Mouse (Mus musculus): Measurements from ENCODE around the gene Rpia.
"Not testable (repeated sequence)": the region's sequence is repeated elsewhere in the genome, so short reads cannot be mapped to it uniquely, and the experiment has no call there.

The Rpia gene

DNA sequence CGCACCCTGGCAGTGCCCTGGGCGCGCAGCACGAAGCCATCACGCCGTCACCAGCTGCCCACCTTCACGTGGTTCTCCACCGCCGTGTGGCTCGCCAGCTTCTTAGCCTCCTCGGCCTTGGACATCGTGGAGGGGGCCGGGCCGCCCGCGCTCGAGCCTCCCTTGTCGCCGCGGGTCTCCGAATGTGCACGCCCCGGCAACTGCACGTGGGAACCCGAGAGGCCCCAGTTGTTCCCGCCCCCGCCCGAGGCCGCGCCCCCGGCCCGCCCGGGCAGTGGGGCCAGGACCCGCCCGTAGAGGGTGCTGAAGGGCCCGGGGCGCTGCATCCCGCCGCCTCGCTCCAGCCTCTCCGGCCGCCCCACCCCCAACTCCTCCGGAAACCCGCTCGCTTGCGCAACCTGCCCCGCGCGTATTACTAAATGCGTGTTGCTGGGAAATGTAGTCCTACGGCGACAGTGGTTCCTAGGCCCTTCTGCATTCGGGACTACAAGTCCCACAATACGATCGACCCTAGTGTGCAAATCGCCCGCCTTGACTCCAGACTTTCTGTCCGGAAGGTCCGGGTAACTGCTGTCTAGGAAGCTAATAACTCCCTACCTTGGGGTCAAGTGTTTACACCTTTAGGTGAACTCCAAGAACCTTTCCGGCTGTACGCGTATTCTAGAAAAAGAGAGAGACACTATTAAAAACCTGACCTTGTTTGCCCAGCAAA, at the start of gene Rpia:
TSS of gene Rpia (minus strand) at position 409 of the 712 bp plus-strand sequence.
- peak; percentile 98 for DNase-seq

DNA sequence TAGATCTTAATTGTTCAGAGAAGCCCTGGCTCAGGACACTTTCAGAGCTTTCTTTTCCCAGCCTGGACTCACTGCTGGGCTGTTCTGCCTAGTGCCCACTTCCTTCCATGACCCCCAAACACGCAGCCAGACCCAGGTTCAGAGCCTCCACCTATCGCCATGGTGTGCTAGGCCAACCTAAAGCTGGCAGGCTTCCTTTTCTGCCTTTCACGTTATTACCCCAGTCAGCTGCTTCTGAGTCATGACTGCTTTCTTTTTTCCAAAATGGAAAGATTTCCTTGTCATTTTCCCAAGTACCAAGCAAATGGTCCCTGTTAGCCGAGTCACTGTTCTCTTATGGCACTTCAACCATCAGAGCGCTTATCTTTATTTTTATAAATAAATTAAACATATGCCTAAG, 48.2 kb upstream of the Rpia start:
- DNase-seq, result no peak

DNA sequence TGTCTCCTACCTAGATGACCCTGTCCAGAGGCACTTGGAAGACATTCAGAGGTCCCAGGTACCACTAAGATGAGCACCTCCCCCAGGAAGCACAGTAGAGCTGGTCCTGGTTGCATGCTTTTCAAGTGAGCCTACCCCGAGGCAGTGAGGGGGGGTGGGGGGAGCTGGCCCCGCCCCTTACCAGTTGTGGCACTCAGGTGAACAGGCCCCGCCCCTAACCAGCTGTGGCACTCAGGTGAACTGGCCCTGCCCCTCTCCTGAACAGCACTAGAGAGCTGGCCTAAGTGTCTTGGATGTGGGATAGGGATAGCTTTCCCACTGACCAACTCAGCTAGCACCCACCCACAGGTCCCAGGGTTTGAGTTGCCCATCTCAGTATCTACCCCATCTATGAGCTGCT, 46.5 kb upstream of the Rpia start:
- no peak for DNase-seq

DNA sequence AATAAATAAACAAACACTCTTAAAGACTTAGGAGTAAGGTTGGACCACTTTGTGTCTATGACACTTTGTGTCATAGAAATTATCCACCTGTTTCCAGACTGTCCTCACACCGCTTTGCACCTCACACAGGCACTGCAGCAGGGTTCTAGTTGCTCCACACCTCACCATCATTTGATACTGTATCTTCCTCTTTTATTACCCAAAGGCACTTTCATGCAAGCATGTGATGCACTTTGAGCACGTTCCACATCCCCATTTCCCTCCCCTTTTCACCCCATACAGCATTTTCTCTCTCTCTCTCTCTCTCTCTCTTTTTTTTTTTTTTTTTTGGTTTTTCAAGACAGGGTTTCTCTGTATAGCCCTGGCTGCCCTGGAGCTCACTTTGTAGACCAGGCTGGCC, 45.3 kb upstream of the Rpia start:
- DNase-seq, result no peak

DNA sequence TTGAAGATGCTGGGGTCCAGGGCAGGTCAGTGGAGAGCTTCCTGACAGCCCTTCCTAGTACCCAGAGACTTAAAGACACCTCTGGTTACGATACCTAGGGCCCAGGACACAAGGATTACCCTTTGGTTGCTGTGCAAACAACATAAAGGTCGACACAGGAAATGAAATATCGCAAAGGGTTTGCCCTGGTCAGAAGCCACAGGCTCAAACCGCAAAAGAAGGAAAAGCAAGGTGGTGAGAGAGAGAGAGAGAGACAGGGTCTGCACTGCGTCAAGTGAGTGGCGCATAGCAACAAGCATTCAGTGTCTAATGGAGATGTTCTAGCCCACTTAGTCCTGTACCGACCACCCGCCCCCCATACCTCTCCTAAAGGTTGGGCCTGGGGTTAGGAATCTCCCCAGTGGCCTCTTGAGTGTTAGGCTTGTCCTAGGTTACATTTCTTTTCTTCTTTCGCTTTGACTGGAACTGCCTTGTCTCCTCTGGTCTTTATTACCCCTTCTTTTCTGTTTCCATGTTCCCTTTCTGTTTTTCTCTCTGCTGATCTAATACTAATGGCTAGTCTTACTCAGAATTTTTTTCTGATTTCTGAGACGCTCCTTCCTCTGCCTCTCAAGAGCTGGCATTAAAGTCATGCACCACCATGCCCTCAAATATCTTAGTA, 39.3 kb upstream of the Rpia start:
- DNase-seq, result no peak

DNA sequence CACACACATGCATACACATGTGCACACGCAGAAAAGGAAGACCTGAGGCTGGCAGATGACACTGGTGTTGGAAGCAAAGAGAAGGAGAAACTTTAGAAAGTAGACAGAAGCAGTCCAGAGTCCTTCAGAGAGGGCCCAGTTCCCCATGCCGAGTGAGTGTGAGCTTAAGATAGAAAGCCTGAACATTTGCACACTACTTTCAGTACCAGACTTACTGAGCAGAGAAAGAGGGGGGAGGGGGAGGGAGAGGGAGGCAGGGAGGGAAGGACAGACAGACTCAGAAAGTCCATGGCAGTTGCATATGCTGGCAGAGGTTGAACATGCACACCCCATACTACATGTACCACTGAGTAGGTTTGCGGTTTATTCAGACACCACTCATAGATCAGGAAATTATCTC, 38.5 kb upstream of the Rpia start:
- DNase-seq, result no peak

DNA sequence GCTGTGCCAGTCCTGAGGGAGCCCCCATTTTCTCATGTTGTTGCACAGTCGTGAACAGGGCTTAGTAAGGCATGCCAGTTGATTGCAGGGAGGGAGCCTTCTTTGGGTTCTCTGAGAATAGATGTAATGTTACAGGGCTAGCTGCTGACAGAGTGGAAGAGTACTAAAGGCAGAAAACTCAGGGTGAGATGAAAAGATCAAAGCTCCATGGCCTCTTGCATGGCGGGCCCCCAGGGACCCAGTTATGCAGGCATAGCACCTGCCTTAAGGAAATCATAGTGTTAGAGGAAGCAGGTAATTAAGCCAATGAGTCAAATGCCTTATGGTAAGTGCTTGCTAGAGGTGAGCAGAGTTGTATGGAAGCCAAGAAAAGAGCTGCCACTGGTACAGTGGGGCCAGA, 37.4 kb upstream of the Rpia start:
- DNase-seq, result no peak

DNA sequence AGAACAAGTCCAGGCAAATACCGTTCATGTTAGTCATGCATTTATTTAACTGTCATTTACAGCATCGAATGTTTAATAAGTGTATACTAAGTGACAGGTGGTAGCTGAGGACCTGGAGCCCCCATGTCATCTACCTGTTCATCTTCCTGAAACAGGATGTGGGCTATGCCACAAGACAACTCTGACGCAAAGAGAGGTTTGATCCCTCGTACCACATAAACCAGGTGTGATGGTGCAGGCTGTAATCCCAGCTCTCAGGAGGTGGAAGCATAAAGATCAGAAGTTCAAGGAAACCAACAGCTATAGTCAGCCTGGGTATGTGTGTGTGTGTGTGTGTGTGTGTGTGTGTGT, 32.9 kb upstream of the Rpia start:
- DNase-seq, result no peak

DNA sequence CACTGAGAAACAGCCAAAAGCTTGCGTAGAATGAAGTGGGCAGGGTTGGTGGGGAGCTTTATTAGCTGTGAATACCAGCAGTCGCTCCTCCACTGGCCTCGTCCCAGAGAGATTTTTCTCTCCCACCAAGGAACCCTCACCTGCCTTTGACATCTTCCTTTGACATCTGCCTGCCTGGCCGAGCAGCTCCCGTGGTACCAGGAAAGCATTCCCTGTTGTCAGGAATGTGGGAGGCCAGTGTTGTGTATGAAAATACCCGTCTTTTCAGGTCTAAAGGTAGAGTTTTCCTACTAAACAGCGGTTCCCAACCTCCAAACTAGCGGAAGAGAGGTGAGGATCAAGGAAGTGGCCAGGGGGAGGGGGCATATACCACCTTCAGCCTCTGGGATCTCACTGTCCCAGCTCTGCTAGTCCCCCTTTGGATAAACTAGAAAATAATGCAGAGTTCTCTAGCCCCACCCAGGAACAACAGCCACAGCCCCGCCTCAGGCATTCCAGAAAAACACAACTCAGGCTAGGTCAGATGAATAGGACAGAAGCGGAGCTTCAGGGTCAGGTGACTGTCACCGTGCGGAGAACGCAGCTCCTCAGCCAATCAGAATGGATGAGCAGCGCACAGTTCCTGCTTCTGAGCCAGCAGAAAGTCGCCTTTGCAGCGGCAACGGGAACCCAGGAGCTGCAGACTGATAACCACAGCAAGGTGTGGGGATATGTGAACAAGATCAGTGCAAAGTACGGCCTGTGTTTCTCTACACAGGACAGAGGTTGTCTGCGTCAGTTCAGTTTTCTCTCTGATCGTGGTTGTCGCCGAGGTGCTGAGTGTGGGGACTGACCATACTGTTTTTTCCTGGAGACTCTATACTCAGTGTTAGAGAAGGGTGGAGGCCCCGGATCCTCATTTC, 32.3 kb upstream of the Rpia start:
- DNase-seq, result peak; percentile 85

DNA sequence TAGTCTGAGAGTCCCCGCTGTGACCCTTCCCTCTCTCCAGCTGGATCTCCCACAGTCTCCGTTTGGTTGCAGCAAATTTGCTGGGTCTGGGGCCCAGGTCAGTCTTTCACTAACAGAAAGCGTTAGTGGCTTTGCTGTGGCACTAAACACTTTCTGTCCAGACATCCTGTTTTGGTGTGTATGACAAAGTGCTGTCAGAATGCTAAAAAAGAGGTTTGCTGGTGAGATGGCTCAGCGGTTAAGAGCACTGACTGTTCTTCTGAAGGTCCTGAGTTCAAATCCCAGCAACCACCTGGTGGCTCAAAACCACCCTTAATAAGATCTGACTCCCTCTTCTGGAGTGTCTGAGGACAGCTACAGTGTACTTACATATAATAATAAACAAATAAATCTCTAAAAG, 31.2 kb upstream of the Rpia start:
- not testable (repeated sequence) for DNase-seq

DNA sequence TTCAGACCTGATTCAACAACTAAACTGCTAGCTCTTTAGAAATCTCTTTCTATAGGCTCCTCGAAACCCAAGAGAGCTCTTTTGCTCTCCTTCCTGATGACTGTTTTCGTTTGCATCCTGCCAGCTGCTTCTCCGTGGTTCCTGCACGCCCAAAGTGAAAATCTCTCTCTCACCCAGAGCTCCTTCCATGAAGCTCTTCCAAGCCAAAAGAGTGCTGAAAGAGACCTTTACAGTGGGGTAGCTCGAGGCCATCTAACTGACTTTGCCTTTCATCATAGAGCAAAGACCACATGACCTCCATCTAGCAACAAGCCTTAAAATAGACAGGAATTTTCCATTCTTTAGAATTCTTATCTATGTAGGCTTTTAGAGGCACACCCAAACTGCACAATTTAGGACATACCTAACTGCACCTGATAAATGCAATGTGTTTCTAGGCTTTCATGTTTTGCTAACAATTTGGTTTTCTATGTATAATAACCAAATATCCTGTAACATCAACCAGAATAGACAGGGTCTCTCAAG, 30.4 kb upstream of the Rpia start:
- DNase-seq, result no peak

DNA sequence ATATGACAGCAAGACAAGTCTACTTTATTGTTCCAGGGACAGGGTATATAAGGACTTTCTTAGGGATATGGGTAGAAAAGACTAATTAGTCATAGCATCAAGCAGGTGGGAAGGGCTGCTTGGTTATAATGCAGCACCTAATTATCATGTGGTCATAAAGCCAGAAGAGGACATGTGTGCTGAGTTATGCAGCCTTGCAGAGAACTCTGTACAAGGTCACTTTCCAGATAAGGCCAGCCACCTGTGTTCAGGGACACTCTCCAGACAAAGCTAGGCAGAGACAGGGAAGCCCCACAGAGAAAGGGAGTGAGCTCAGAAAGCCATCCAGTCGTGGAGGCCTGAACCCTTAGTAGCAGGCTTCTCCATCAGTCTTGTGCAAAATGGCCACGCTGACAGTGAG, 29.5 kb upstream of the Rpia start:
- no peak for DNase-seq

DNA sequence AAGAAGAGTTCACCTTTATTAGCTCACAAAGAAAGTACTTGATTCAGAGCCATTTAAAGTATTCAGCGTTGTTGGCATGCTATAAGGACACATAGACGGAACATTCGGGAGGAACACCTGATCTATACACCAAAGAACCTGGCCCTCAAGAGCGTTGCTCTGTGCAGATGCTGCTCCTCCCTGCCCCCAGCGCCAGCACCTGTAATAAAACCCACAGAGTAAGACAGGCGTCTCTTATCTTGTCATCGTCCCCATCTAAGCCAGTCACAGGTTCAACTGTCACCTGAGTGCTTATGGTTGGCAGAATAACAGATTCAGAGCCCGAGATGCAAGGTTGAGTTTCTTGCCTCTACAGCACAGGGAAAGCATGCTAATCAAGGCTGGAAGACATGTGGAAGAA, 23.4 kb upstream of the Rpia start:
- no peak for DNase-seq

DNA sequence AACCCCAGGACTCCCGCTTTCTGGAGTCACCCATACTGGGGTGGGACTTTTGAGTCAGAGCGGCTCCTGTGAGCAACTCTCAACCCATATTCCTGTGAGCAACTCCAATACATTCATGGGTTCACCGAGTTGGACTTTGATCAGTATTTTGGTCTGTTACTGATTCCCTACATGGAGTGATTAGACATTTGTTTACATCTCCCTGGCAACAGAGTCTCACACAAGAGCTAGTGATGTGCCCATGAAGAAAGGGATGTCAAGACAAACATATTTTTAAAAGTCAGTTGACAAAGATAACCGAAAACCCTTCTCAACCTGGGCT, 22.6 kb upstream of the Rpia start:
- no peak for DNase-seq

DNA sequence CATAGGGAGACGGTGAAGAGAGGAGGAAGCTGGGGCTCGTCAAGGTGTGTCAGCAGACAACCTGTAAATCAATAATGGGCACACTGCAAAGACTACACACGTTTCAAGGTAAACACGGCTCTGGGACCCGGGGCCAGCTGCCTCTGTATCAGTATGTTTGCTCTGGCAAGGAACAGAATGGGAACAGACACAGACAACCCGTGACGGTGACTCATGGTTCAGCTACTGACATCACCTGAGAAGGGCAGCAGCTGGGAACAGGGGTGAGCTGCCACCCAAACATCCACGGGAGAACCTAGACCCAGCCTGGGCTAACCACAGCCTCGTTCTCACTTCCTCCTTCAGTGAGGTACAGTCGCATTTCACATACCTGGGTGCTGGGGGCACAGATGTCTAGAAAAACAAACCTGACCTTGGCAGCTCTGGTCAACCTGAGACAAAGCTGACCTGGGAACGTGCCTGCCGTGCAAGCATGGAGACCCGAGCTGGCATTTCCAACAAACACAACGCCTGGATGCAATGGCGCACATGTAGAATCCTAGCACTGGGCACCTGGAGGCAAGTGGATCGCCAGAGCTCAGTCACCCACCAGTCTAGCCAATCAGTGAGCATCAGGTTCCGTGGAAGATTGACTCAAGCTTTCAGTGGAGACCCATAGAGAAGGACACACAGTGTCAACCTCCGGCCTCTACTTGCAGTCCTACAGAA, 22.0 kb upstream of the Rpia start:
- no peak for DNase-seq

DNA sequence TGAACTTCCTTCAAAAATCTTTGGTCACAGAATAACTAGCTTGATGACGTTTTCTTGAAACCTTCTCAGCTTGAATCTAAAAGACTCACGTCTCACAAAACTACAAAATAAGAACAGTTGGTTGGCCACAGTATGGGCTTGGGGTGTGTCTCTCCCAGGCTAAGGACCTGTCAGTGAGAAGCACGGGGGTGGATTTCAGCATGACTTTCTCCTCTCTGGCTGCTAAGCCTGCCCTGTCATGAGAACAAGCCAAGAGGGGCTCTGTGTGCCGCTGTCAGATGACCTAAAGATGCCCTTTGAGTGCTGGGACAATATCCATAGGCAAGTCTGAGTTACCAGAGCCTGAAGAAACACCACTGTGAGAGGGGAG, 20.5 kb upstream of the Rpia start:
- no peak for DNase-seq

DNA sequence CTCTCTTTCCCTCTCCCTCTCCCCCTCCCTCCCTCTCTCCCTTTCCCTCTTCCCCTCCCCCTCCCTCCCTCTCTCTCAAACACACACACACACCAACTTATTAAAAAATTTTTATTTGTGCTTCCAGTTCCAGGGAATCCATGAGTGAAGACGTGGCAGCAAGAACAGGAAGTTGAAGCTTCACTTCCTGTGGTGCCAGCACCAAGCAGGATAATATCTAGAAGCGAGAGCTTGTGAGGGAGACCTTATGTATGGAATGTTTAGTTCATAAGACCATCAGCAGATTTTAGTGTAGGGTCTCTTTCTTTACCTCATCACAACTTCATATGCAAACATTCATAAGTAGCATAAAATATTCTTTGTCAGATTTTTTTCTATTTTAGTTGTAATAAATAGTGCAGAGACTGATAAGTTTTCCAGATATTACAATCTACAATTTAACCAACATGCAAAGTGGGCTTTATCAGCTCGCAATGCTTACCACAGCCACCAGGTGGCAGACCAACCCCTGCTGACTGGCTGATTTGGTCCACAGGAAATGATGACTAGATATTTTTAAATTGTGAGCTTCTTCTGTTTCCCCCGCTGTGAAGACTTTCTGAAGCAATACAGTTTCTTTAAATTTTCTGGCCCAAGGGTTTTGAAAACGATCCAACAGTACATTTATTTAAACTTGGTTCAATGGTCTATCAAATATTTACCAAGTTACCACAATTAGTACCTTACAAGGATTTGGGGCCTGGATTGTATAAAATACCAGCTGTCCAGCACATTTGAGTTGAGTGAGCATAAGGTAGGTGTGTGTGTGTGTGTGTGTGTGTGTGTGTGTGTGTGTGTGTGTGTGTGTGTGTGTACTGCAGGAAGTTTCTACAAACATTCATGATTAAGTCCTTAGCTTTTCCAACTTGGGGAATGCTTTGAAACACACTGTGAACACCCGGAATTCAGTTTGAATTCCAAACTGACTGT, 19.8 kb upstream of the Rpia start:
- peak; percentile 85 for DNase-seq

DNA sequence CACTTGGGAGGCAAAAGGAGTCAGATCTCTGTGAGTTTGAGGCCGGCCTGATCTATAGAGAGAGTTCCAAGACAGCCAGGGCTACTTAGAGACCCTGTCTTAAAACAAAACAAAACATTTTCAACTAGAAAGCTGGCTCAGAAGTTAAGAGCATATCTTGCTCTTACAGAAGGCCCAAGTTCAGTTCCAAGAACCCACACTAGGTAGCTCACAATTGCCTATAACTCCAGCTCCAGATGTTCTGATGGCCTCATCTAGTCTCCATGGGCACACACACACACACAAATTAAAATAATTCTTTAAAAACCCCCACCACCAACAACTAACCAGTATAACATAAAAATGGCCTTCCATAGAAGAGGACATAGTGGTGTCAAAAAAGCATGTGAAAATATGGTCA, 18.5 kb upstream of the Rpia start:
- DNase-seq, result no peak

DNA sequence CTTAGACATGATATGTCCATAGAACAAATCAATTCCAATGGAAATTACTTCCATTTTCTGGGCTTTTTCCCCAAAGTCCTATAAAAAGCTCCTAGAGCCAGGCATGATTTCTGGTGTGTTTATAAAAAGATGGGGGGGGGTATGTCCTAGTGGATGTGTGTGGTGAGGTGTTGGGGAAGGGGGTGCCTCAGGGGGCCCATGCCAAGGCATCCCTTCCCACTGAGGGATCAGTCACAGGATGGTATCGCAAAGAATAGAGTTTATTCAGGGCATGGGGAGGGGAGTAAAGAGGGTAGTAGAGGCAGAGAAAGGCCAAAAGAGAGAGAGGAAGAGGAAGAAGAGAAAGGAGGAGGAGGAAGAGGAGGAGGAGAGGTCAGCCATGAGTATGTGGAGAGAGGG, 14.5 kb upstream of the Rpia start:
- DNase-seq, result no peak

DNA sequence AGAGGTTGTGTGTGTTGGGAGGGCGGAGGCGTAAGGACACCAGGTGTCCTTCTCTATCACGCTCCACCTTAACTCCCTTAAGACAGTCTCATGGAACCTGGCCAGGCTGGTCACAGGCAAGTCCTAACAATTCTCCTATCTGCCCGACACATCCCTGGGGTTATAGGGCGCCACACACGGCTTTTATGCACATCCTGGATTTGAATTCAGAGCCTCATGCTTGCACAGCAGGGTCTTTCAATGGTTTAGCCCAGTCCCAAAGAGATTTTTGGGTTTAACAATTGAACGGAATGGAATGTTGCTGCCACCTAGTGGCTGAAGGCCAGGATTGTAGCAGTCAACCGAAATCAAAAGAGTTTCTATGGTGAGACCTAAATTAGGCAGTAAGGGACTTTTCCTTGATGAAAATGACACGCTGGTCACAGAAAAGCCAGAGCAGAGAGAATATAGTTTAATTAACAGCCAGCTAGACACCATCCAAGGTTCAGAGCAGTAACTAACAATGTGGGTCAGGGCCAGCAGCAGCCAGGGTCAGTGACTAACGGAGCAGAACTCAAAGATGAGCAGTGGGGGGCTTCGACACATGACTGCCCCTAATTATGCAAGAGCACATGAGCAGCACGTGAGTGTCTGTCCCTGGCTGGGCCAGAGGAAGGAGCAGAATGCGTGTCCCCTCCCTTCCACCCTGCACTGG, 13.9 kb upstream of the Rpia start:
- peak; percentile 79 for DNase-seq

DNA sequence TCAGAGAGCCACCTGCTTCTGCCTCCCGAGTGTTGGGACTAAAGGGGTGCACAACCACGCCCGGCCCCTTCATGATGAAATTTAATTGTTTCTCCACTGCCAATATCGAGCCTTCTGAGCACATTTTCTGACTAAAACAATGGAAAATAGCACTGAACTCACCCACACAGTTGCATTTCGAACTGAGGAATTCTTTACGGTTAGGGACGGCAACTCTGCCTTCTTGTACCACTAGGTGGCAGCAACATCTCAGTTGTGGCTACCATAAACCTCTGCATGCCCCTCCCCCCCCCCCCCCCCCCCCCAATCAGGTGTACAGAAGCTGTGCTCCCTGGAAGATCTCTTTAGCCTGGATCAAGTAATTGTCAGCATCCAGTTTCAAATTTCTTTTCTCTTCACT, 13.2 kb upstream of the Rpia start:
- DNase-seq, result peak; percentile 84

Data from cerebellum, adult 9-10 months (tissue).